In genomic region chr19:6132171-6132827, GRCm38 (mm10) we compare ENCODE assay signal across 9 mouse cellular contexts. TPM values are rescaled to one million over a fixed set of nuclear protein-coding genes. Genes with fewer than 3 reads are reported as not detected.
DNase-seq lines count a peak whose midpoint lies in the region; ATAC-seq and TF ChIP-seq lines count a peak whose summit lies in the region.
"Had no signal": no experiment of that assay in that cellular context is flagged by ENCODE, and none has a peak within 500 bp of the region (broad histone marks: within the 10 kb centered on the region; RNA-seq: fewer than 3 reads in every experiment).

No protein-coding gene starts in this region.

- TF ChIP-seq POLR2A in MEL (IDR thresholded peaks at IDR 0.05; ENCODE audit: control insufficient read depth in 1 of 2, insufficient read depth in 1 of 2, low read depth in 1 of 2, low read length in 2 of 2, poor library complexity in 1 of 2) = no peak

- TF ChIP-seq CTCF in MEL (IDR thresholded peaks at IDR 0.05 in 2 of 3, conservative IDR thresholded peaks at IDR 0.05 in 1 of 3; ENCODE audit: control insufficient read depth in 1 of 3, insufficient read depth in 1 of 3, low read depth in 2 of 3, low read length in 3 of 3, poor library complexity in 1 of 3, severe bottlenecking in 1 of 3) = no peak

- H3K36me3 ChIP-seq in MEL (ENCODE audit: control insufficient read depth in 1 of 2, insufficient read depth in 2 of 2, low read length in 2 of 2) = peaks cover 2 to 18% of the 10 kb centered on the region in 2 experiments; a peak in 2 of 4 replicates
- H3K36me3 ChIP-seq in liver, embryonic 13.5 days = peaks cover 29% of the 10 kb centered on the region

- peaks cover 6 to 46% of the 10 kb centered on the region in 2 experiments; a peak in 3 of 4 replicates for H3K4me1 ChIP-seq in MEL (ENCODE audit: control insufficient read depth in 1 of 2, insufficient read depth in 2 of 2, low read length in 2 of 2)
- H3K4me1 ChIP-seq in liver, embryonic 13.5 days (replicated peaks) = peaks cover 68% of the 10 kb centered on the region

- no peaks in the 10 kb centered on the region for H3K9me3 ChIP-seq in MEL (replicated peaks; ENCODE audit: insufficient read depth, low read length)
- no peaks in the 10 kb centered on the region for H3K9me3 ChIP-seq in liver, embryonic 13.5 days (replicated peaks)
- H3K9me3 ChIP-seq: forebrain, embryonic 15.5 days had no signal

- no peak overlapping the region for H3K9ac ChIP-seq in MEL (ENCODE audit: control insufficient read depth, low read depth, low read length, poor library complexity, severe bottlenecking)
- peak overlapping the region; percentile 71 for H3K9ac ChIP-seq in liver, embryonic 13.5 days
- H3K9ac ChIP-seq: forebrain, embryonic 15.5 days had no signal

- H3K4me2 ChIP-seq in liver, embryonic 13.5 days = peak overlapping the region; percentile 74
- H3K4me2 ChIP-seq: forebrain, embryonic 15.5 days had no signal

- no peak overlapping the region for H3K4me3 ChIP-seq in MEL (ENCODE audit: control insufficient read depth in 1 of 2, insufficient read depth in 1 of 2, low read depth in 2 of 2, low read length in 2 of 2)
- peak overlapping the region; percentile 47 for H3K4me3 ChIP-seq in liver, embryonic 13.5 days (replicated peaks)
- H3K4me3 ChIP-seq: forebrain, embryonic 15.5 days had no signal

- no peak for TF ChIP-seq RAD21 in MEL (IDR thresholded peaks at IDR 0.05; ENCODE audit: low read depth, low read length)

- peaks cover 1% of the 10 kb centered on the region; the same call in 1 of the 2 replicates for H3K79me2 ChIP-seq in MEL (ENCODE audit: control insufficient read depth, insufficient read depth, low read length, poor library complexity)

- H3K27ac ChIP-seq in MEL (ENCODE audit: control insufficient read depth, low read depth, low read length) = 0 out of 2 replicates have a peak overlapping the region, but pooled peaks have one; percentile 29
- peak overlapping the region; percentile 97 for H3K27ac ChIP-seq in liver, embryonic 13.5 days
- H3K27ac ChIP-seq: forebrain, embryonic 15.5 days had no signal

- ATAC-seq in liver, embryonic 13.5 days (ENCODE audit: low read depth) = peak; percentile 84
- ATAC-seq: forebrain, embryonic 15.5 days had no signal

- WGBS in liver, embryonic 13.5 days (ENCODE audit: insufficient replicate concordance) = 52% methylated on average over 7 of the region's 7 CpGs

- peak; percentile 75 to 78 for TF ChIP-seq EP300 in MEL (IDR thresholded peaks at IDR 0.05; ENCODE audit: low read depth in 1 of 2, low read length in 2 of 2)

- peak; percentile 45 for DNase-seq in layer of hippocampus, adult 11-12 months (ENCODE audit: low spot score)
- no peak for DNase-seq in layer of hippocampus, adult 8-10 months (ENCODE audit: low spot score in 2 of 2)
- DNase-seq in MEL (ENCODE audit: low read depth, low spot score) (peak; percentile 76), MN1 (ENCODE audit: low spot score) (peak; percentile 48)
- DNase-seq in liver, embryonic 13.5 days = peak; percentile 78
- DNase-seq in adrenal gland, adult (ENCODE audit: inconsistent age in 2 of 2, low spot score in 1 of 2) = no peak
- DNase-seq in gastrocnemius, postnatal 4 days (ENCODE audit: low spot score in 2 of 2) = no peak
- DNase-seq: thymus, postnatal 36 days had no signal

- no peaks in the 10 kb centered on the region for H3K27me3 ChIP-seq in MEL (ENCODE audit: control insufficient read depth in 1 of 2, insufficient read depth in 2 of 2, low read length in 2 of 2)
- H3K27me3 ChIP-seq in liver, embryonic 13.5 days = no peaks in the 10 kb centered on the region
- H3K27me3 ChIP-seq: forebrain, embryonic 15.5 days had no signal

TF ChIP-seq in MEL, 35 proteins besides CTCF, POLR2A, EP300 and RAD21 (continues in another document):
- TF ChIP-seq MXI1 (IDR thresholded peaks at IDR 0.05; ENCODE audit: low read depth, low read length) (0 out of 2 replicates have a peak, but pooled peaks have one; percentile 38), MEF2A (IDR thresholded peaks at IDR 0.05; ENCODE audit: extremely low read depth, insufficient replicate concordance, low read depth, low read length, poor library complexity, severe bottlenecking) (no peak), GATA1 (IDR thresholded peaks at IDR 0.05; ENCODE audit: low read depth, low read length) (peak; percentile 84), E2F4 (IDR thresholded peaks at IDR 0.05; ENCODE audit: borderline replicate concordance, low read depth, low read length) (no peak), UBTF (IDR thresholded peaks at IDR 0.05; ENCODE audit: borderline replicate concordance, insufficient read depth, low read depth, low read length) (no peak), RCOR1 (IDR thresholded peaks at IDR 0.05; ENCODE audit: low read depth, low read length) (0 out of 2 replicates have a peak, but pooled peaks have one; percentile 28), NELFE (IDR thresholded peaks at IDR 0.05; ENCODE audit: low read depth, low read length) (no peak), USF2 (IDR thresholded peaks at IDR 0.05; ENCODE audit: borderline replicate concordance in 1 of 2, insufficient read depth in 1 of 2, low read depth in 1 of 2, low read length in 2 of 2) (no peak), ZC3H11A (IDR thresholded peaks at IDR 0.05; ENCODE audit: low read depth, low read length) (no peak), POLR2AphosphoS5 (IDR thresholded peaks at IDR 0.05; ENCODE audit: borderline replicate concordance, low read depth, low read length) (no peak), KAT2A (conservative IDR thresholded peaks at IDR 0.05; ENCODE audit: low read depth, low read length) (no peak), MAX (IDR thresholded peaks at IDR 0.05; ENCODE audit: low read length) (no peak), CHD2 (IDR thresholded peaks at IDR 0.05; ENCODE audit: low read length) (no peak), TBP (IDR thresholded peaks at IDR 0.05; ENCODE audit: low read depth, low read length) (no peak), USF1 (IDR thresholded peaks at IDR 0.05; ENCODE audit: low read depth, low read length) (no peak), ETS1 (IDR thresholded peaks at IDR 0.05; ENCODE audit: low read depth, low read length) (peak; percentile 87), MYC (IDR thresholded peaks at IDR 0.05; ENCODE audit: low read depth, low read length) (peak; percentile 56; the same call in 1 of the 2 replicates), BHLHE40 (IDR thresholded peaks at IDR 0.05; ENCODE audit: borderline replicate concordance, low read depth, low read length) (peak; percentile 36; the same call in 1 of the 2 replicates), MYB (IDR thresholded peaks at IDR 0.05; ENCODE audit: low read depth, low read length) (no peak), ELF1 (IDR thresholded peaks at IDR 0.05; ENCODE audit: low read depth, low read length) (no peak), SMC3 (IDR thresholded peaks at IDR 0.05; ENCODE audit: low read depth, low read length) (no peak), ZMIZ1 (IDR thresholded peaks at IDR 0.05; ENCODE audit: low read depth, low read length) (no peak), SIN3A (IDR thresholded peaks at IDR 0.05; ENCODE audit: low read length) (peak; percentile 81), CHD1 (IDR thresholded peaks at IDR 0.05; ENCODE audit: low read depth, low read length) (no peak), ZKSCAN1 (IDR thresholded peaks at IDR 0.05; ENCODE audit: low read depth, low read length) (no peak), HCFC1 (IDR thresholded peaks at IDR 0.05; ENCODE audit: low read depth, low read length) (peak; percentile 39; the same call in 1 of the 2 replicates), ZNF384 (IDR thresholded peaks at IDR 0.05; ENCODE audit: low read depth, low read length) (no peak)

RNA-seq across cellular contexts. Expression of gene Snx15, which starts 4.2 kb away (rescaled TPM):
- total RNA-seq in layer of hippocampus, adult 8-10 months (2022) = 10 to 100 TPM; 38.7 to 43.0 (median 41.8) TPM
- total RNA-seq in MEL (2012; rRNA removed) = 14.9 and 20.4 TPM in 2 replicates
- polyA plus RNA-seq in MEL (2012; ENCODE audit: insufficient read depth in 1 of 2, insufficient read length in 2 of 2, low read depth in 1 of 2, low replicate concordance in 2 of 2, missing spikeins in 1 of 2) = 10 to 100 TPM in 1 of 2 experiments, not detected in 1; 35.3 TPM
- polyA plus RNA-seq in liver, embryonic 13.5 days (2015; fragmentation: Nextera tagmentation; extraction: Ambion mirVana) = 46.5 and 48.5 TPM in 2 replicates
- total RNA-seq in gastrocnemius, postnatal 4 days (2021) = 10 to 100 TPM; 16.2 to 17.1 TPM

RNA-seq across cellular contexts. Expression of gene Batf2, which starts 8.5 kb away (rescaled TPM):
- 1 to 10 TPM in 1 of 4 experiments, under 1 TPM in 2, not detected in 1; 0.83 to 1.3 (median 0.96) TPM for total RNA-seq in layer of hippocampus, adult 8-10 months (2022)
- 0.19 TPM in 1 of 2 replicates, not detected in the other for total RNA-seq in MEL (2012; rRNA removed)
- polyA plus RNA-seq in MEL (2012; ENCODE audit: insufficient read depth in 1 of 2, insufficient read length in 2 of 2, low read depth in 1 of 2, low replicate concordance in 2 of 2, missing spikeins in 1 of 2) = under 1 TPM in 1 of 2 experiments, not detected in 1; 0.60 TPM
- 0.12 and 0.29 TPM in 2 replicates for polyA plus RNA-seq in liver, embryonic 13.5 days (2015; fragmentation: Nextera tagmentation; extraction: Ambion mirVana)
- total RNA-seq in gastrocnemius, postnatal 4 days (2021) = under 1 TPM; 0.26 to 0.42 TPM
- polyA plus RNA-seq: forebrain, embryonic 15.5 days had no signal

RNA-seq across cellular contexts. Expression of gene Arl2, which starts 9.0 kb away (rescaled TPM):
- 10 to 100 TPM; 79.8 to 93.3 (median 85.0) TPM for total RNA-seq in layer of hippocampus, adult 8-10 months (2022)
- 47.2 and 53.8 TPM in 2 replicates for total RNA-seq in MEL (2012; rRNA removed)
- 100 to 1,000 TPM in 1 of 2 experiments, not detected in 1; 111 TPM for polyA plus RNA-seq in MEL (2012; ENCODE audit: insufficient read depth in 1 of 2, insufficient read length in 2 of 2, low read depth in 1 of 2, low replicate concordance in 2 of 2, missing spikeins in 1 of 2)
- polyA plus RNA-seq in liver, embryonic 13.5 days (2015; fragmentation: Nextera tagmentation; extraction: Ambion mirVana) = 37.1 and 38.0 TPM in 2 replicates
- total RNA-seq in gastrocnemius, postnatal 4 days (2021) = 10 to 100 TPM; 60.2 to 61.7 TPM

RNA-seq across cellular contexts. Expression of gene Sac3d1, which starts 13.8 kb away (rescaled TPM):
- total RNA-seq in layer of hippocampus, adult 8-10 months (2022) = 10 to 100 TPM; 11.0 to 13.4 (median 12.9) TPM
- total RNA-seq in MEL (2012; rRNA removed) = 34.0 and 44.4 TPM in 2 replicates
- 10 to 100 TPM in 1 of 2 experiments, not detected in 1; 49.3 TPM for polyA plus RNA-seq in MEL (2012; ENCODE audit: insufficient read depth in 1 of 2, insufficient read length in 2 of 2, low read depth in 1 of 2, low replicate concordance in 2 of 2, missing spikeins in 1 of 2)
- polyA plus RNA-seq in liver, embryonic 13.5 days (2015; fragmentation: Nextera tagmentation; extraction: Ambion mirVana) = 27.5 and 27.9 TPM in 2 replicates
- 10 to 100 TPM; 14.8 to 16.2 TPM for total RNA-seq in gastrocnemius, postnatal 4 days (2021)

RNA-seq across cellular contexts. Expression of gene Naaladl1, which starts 26.7 kb away (rescaled TPM):
- under 1 TPM in 3 of 4 experiments, not detected in 1; 0.14 to 0.25 (median 0.17) TPM for total RNA-seq in layer of hippocampus, adult 8-10 months (2022)
- total RNA-seq in MEL (2012; rRNA removed) = 0.20 and 0.35 TPM in 2 replicates
- polyA plus RNA-seq in MEL (2012; ENCODE audit: insufficient read depth in 1 of 2, insufficient read length in 2 of 2, low read depth in 1 of 2, low replicate concordance in 2 of 2, missing spikeins in 1 of 2) = 1 to 10 TPM in 1 of 2 experiments, not detected in 1; 1.7 TPM
- 2.2 and 2.6 TPM in 2 replicates for polyA plus RNA-seq in liver, embryonic 13.5 days (2015; fragmentation: Nextera tagmentation; extraction: Ambion mirVana)
- under 1 TPM; 0.27 to 0.44 TPM for total RNA-seq in gastrocnemius, postnatal 4 days (2021)

Comparison
In these comparisons a context has a peak if more than half of its experiments do, and no peak if none do; other contexts are left out.
1. DNase-seq: peak in layer of hippocampus, adult 11-12 months (single experiment), MEL (single experiment), MN1 (single experiment) and liver, embryonic 13.5 days (single experiment); none in layer of hippocampus, adult 8-10 months (0 of 2), adrenal gland, adult (0 of 2) and gastrocnemius, postnatal 4 days (0 of 2).